Mouse (Mus musculus): ENCODE data around the gene Sypl2. TPM values are rescaled to one million over a fixed set of nuclear protein-coding genes. Genes with fewer than 3 reads are reported as not detected.

Sypl2 gene
- total and polyA plus RNA-seq, 2 experiments from 2014 or later, result 0.56 to 2.0 TPM

- no peak for ATAC-seq (ENCODE audit: insufficient read depth, low read depth)
- H3K27me3 ChIP-seq (ENCODE audit: control insufficient read depth, insufficient read depth, low read length), result peaks cover 50% of the 10 kb centered on the region
- whole genome bisulfite sequencing, result 53% methylated on average over 3 of the region's 3 CpGs
Observed at GRCm38 (mm10) chr3:108220661-108221060, 5.8 kb downstream of the Sypl2 start.

GRCm38 (mm10) chr3:108214734-108215133 is 11.7 kb downstream of the Sypl2 start:
- H3K27me3 ChIP-seq (ENCODE audit: control insufficient read depth, insufficient read depth, low read length), result peaks cover 13% of the 10 kb centered on the region; the same call in 1 of the 2 replicates
- H3K36me3 ChIP-seq (replicated peaks; ENCODE audit: control insufficient read depth, insufficient read depth, low read length), result no peaks in the 10 kb centered on the region
- no peak overlapping the region for H3K4me2 ChIP-seq (ENCODE audit: low read depth, low read length)
- 15% methylated on average over 5 of the region's 5 CpGs for WGBS
- TF ChIP-seq CTCF (IDR thresholded peaks at IDR 0.05; ENCODE audit: low read depth), result no peak
- TF ChIP-seq EP300 (IDR thresholded peaks at IDR 0.05; ENCODE audit: low read depth), result no peak
- peaks cover 8% of the 10 kb centered on the region for H3K4me1 ChIP-seq (ENCODE audit: control insufficient read depth, insufficient read depth)
- no peaks in the 10 kb centered on the region for H3K9me3 ChIP-seq (replicated peaks; ENCODE audit: control insufficient read depth, low read length)
- no peak overlapping the region for H3K4me3 ChIP-seq (ENCODE audit: low read depth, low read length)
- no peak for ATAC-seq (ENCODE audit: insufficient read depth, low read depth)
- no peak for DNase-seq (ENCODE audit: low spot score)
- H3K9ac ChIP-seq (replicated peaks; ENCODE audit: low read depth, low read length), result no peak overlapping the region
- no peak overlapping the region for H3K27ac ChIP-seq (ENCODE audit: low read depth)

More at GRCm38 (mm10) chr3:108220661-108221060, 5.8 kb downstream of the Sypl2 start:
- Histone ChIP-seq H3K9me3 (replicated peaks; ENCODE audit: control insufficient read depth, low read length) (no peaks in the 10 kb centered on the region), H3K4me1 (ENCODE audit: control insufficient read depth, insufficient read depth) (peaks cover 9% of the 10 kb centered on the region), H3K4me2 (ENCODE audit: low read depth, low read length) (no peak overlapping the region), H3K36me3 (replicated peaks; ENCODE audit: control insufficient read depth, insufficient read depth, low read length) (no peaks in the 10 kb centered on the region), H3K27ac (ENCODE audit: low read depth) (no peak overlapping the region), H3K9ac (replicated peaks; ENCODE audit: low read depth, low read length) (no peak overlapping the region), H3K4me3 (ENCODE audit: low read depth, low read length) (no peak overlapping the region)
- DNase-seq (ENCODE audit: low spot score), result no peak
- no peak for TF ChIP-seq EP300 (IDR thresholded peaks at IDR 0.05; ENCODE audit: low read depth)
- TF ChIP-seq CTCF (IDR thresholded peaks at IDR 0.05; ENCODE audit: low read depth), result no peak

GRCm38 (mm10) chr3:108212406-108212805 is 14.0 kb downstream of the Sypl2 start:
- Histone ChIP-seq H3K36me3 (replicated peaks; ENCODE audit: control insufficient read depth, insufficient read depth, low read length) (peaks cover 4% of the 10 kb centered on the region; the same call in 1 of the 2 replicates), H3K4me3 (ENCODE audit: low read depth, low read length) (no peak overlapping the region), H3K4me2 (ENCODE audit: low read depth, low read length) (no peak overlapping the region), H3K9ac (replicated peaks; ENCODE audit: low read depth, low read length) (no peak overlapping the region), H3K9me3 (replicated peaks; ENCODE audit: control insufficient read depth, low read length) (no peaks in the 10 kb centered on the region), H3K4me1 (ENCODE audit: control insufficient read depth, insufficient read depth) (peaks cover 13% of the 10 kb centered on the region), H3K27ac (ENCODE audit: low read depth) (no peak overlapping the region), H3K27me3 (ENCODE audit: control insufficient read depth, insufficient read depth, low read length) (peaks cover 5% of the 10 kb centered on the region; the same call in 1 of the 2 replicates)
- no peak for ATAC-seq (ENCODE audit: insufficient read depth, low read depth)
- 78% methylated on average over 8 of the region's 8 CpGs for WGBS
- DNase-seq (ENCODE audit: low spot score), result no peak
- no peak for TF ChIP-seq EP300 (IDR thresholded peaks at IDR 0.05; ENCODE audit: low read depth)
- TF ChIP-seq CTCF (IDR thresholded peaks at IDR 0.05; ENCODE audit: low read depth), result no peak

- no peak for TF ChIP-seq EP300 (IDR thresholded peaks at IDR 0.05; ENCODE audit: low read depth)
- TF ChIP-seq CTCF (IDR thresholded peaks at IDR 0.05; ENCODE audit: low read depth), result no peak
- Histone ChIP-seq H3K9me3 (replicated peaks; ENCODE audit: control insufficient read depth, low read length) (no peaks in the 10 kb centered on the region), H3K4me1 (ENCODE audit: control insufficient read depth, insufficient read depth) (peaks cover 13% of the 10 kb centered on the region), H3K4me2 (ENCODE audit: low read depth, low read length) (no peak overlapping the region), H3K27ac (ENCODE audit: low read depth) (no peak overlapping the region), H3K4me3 (ENCODE audit: low read depth, low read length) (no peak overlapping the region), H3K36me3 (replicated peaks; ENCODE audit: control insufficient read depth, insufficient read depth, low read length) (peaks cover 7% of the 10 kb centered on the region; the same call in 1 of the 2 replicates), H3K9ac (replicated peaks; ENCODE audit: low read depth, low read length) (no peak overlapping the region), H3K27me3 (ENCODE audit: control insufficient read depth, insufficient read depth, low read length) (peaks cover 5% of the 10 kb centered on the region; the same call in 1 of the 2 replicates)
- no peak for ATAC-seq (ENCODE audit: insufficient read depth, low read depth)
- DNase-seq (ENCODE audit: low spot score), result no peak
- 88% methylated on average over 6 of the region's 6 CpGs for WGBS
Observed at GRCm38 (mm10) chr3:108211845-108212244, 14.6 kb downstream of the Sypl2 start.

- Histone ChIP-seq H3K36me3 (replicated peaks; ENCODE audit: control insufficient read depth, insufficient read depth, low read length) (peaks cover 18% of the 10 kb centered on the region), H3K27me3 (ENCODE audit: control insufficient read depth, insufficient read depth, low read length) (peaks cover 5% of the 10 kb centered on the region; the same call in 1 of the 2 replicates), H3K4me2 (ENCODE audit: low read depth, low read length) (peak within 1 kb of the TSS; percentile 95), H3K9me3 (replicated peaks; ENCODE audit: control insufficient read depth, low read length) (no peaks in the 10 kb centered on the region), H3K4me3 (ENCODE audit: low read depth, low read length) (peak within 1 kb of the TSS; percentile 84), H3K27ac (ENCODE audit: low read depth) (peak within 1 kb of the TSS; percentile 91), H3K9ac (replicated peaks; ENCODE audit: low read depth, low read length) (peak within 1 kb of the TSS; percentile 75), H3K4me1 (ENCODE audit: control insufficient read depth, insufficient read depth) (peaks cover 13% of the 10 kb centered on the region)
- ATAC-seq (ENCODE audit: insufficient read depth, low read depth) (peak; percentile 67), DNase-seq (ENCODE audit: low spot score) (peak; percentile 57)
- no peak for TF ChIP-seq EP300 (IDR thresholded peaks at IDR 0.05; ENCODE audit: low read depth)
- TF ChIP-seq CTCF (IDR thresholded peaks at IDR 0.05; ENCODE audit: low read depth), result peak; percentile 30; the same call in 1 of the 2 replicates
- WGBS, result 2% methylated on average over 14 of the region's 14 CpGs
Observed at GRCm38 (mm10) chr3:108210771-108211139, 15.7 kb downstream of the Sypl2 start, which contains the start of gene Atxn7l2. TSS of gene Atxn7l2 (minus strand) at chr3:108210934.
